Mouse (Mus musculus): ENCODE data around the gene Tmem127.
"Not testable (repeated sequence)": the region's sequence is repeated elsewhere in the genome, so short reads cannot be mapped to it uniquely, and the experiment has no call there.

Gene Tmem127

GRCm38 (mm10) chr2:127247592-127248333, at the start of gene Tmem127, which contains the start of gene Ciao1:
Gene Tmem127, plus strand, starts transcription at chr2:127247908.
Gene Ciao1, minus strand, starts transcription at chr2:127247816.
- peak; percentile 99 for DNase-seq (ENCODE audit: low read depth, low spot score)

GRCm38 (mm10) chr2:127204932-127205331, 42.8 kb upstream of the Tmem127 start:
- peak; percentile 67 for DNase-seq (ENCODE audit: low read depth, low spot score)

- DNase-seq (ENCODE audit: low read depth, low spot score) = not testable (repeated sequence)
Measured at GRCm38 (mm10) chr2:127205936-127206335, 41.8 kb upstream of the Tmem127 start.

- no peak for DNase-seq (ENCODE audit: low read depth, low spot score)
Measured at GRCm38 (mm10) chr2:127206916-127207315, 40.8 kb upstream of the Tmem127 start.

- DNase-seq (ENCODE audit: low read depth, low spot score) = peak; percentile 97
Measured at GRCm38 (mm10) chr2:127207547-127208451, 39.9 kb upstream of the Tmem127 start, which contains the start of the genes 1810024B03Rik and Snrnp200. Gene 1810024B03Rik, minus strand, starts transcription at chr2:127208280. Gene Snrnp200, plus strand, starts transcription at chr2:127208386.

- DNase-seq (ENCODE audit: low read depth, low spot score) = no peak
Measured at GRCm38 (mm10) chr2:127208452-127208769, 39.3 kb upstream of the Tmem127 start.

GRCm38 (mm10) chr2:127210701-127211100, 37.0 kb upstream of the Tmem127 start:
- no peak for DNase-seq (ENCODE audit: low read depth, low spot score)

GRCm38 (mm10) chr2:127217746-127218145, 30.0 kb upstream of the Tmem127 start:
- DNase-seq (ENCODE audit: low read depth, low spot score) = no peak

- DNase-seq (ENCODE audit: low read depth, low spot score) = no peak
Measured at GRCm38 (mm10) chr2:127225261-127225660, 22.4 kb upstream of the Tmem127 start.

- no peak for DNase-seq (ENCODE audit: low read depth, low spot score)
Measured at GRCm38 (mm10) chr2:127237897-127238610, 9.7 kb upstream of the Tmem127 start.

GRCm38 (mm10) chr2:127240065-127240464, 7.6 kb upstream of the Tmem127 start:
- DNase-seq (ENCODE audit: low read depth, low spot score) = no peak

GRCm38 (mm10) chr2:127248334-127249004, 761 bp downstream of the Tmem127 start:
- DNase-seq (ENCODE audit: low read depth, low spot score) = peak; percentile 53

GRCm38 (mm10) chr2:127250291-127251008, 2.7 kb downstream of the Tmem127 start:
- no peak for DNase-seq (ENCODE audit: low read depth, low spot score)

- DNase-seq (ENCODE audit: low read depth, low spot score) = no peak
Measured at GRCm38 (mm10) chr2:127251457-127251856, 3.7 kb downstream of the Tmem127 start.

- DNase-seq (ENCODE audit: low read depth, low spot score) = no peak
Measured at GRCm38 (mm10) chr2:127251880-127252527, 4.3 kb downstream of the Tmem127 start.

- DNase-seq (ENCODE audit: low read depth, low spot score) = no peak
Measured at GRCm38 (mm10) chr2:127252787-127253186, 5.1 kb downstream of the Tmem127 start.

- DNase-seq (ENCODE audit: low read depth, low spot score) = no peak
Measured at GRCm38 (mm10) chr2:127254604-127255134, 7.0 kb downstream of the Tmem127 start.

- DNase-seq (ENCODE audit: low read depth, low spot score) = no peak
Measured at GRCm38 (mm10) chr2:127255294-127255693, 7.6 kb downstream of the Tmem127 start.

GRCm38 (mm10) chr2:127259340-127259739, 11.6 kb downstream of the Tmem127 start:
- DNase-seq (ENCODE audit: low read depth, low spot score) = no peak

- DNase-seq (ENCODE audit: low read depth, low spot score) = no peak
Measured at GRCm38 (mm10) chr2:127262480-127262879, 14.8 kb downstream of the Tmem127 start.

Measured in CD4-positive helper T cell, adult 2 months (primary cell).